Mouse (Mus musculus) forebrain, embryonic 16.5 days (tissue): ENCODE measurements around the gene Gtf3c5. TPM values are rescaled to one million over a fixed set of nuclear protein-coding genes. Genes with fewer than 3 reads are reported as not detected.

Source experiments
- ATAC-seq: fragments of 200-750 bp; cut with Nextera tagmentation; 2 replicates; pipeline ENCODE4 v1.8.0; 2017; ENCODE audit warnings: mild to moderate bottlenecking, moderate library complexity
- H3K27ac ChIP-seq: fragments of 300-500 bp; sonication (generic); 2 replicates; pipeline ENCODE4 v1.5.1; 2014; ENCODE audit warnings: low read length, control low read depth
- H3K27me3 ChIP-seq: fragments of 300-500 bp; sonication (generic); replicated peaks from 2 replicates; pipeline ENCODE4 v1.6.1; 2014; ENCODE audit warnings: low read length; ENCODE audit not compliant: control insufficient read depth, insufficient read depth
- H3K36me3 ChIP-seq: fragments of 300-500 bp; sonication (generic); 2 replicates; pipeline ENCODE4 v1.6.1; 2014; ENCODE audit not compliant: control insufficient read depth, insufficient read depth
- H3K4me1 ChIP-seq: fragments of 300-500 bp; sonication (generic); replicated peaks from 2 replicates; pipeline ENCODE4 v1.6.1; 2014; ENCODE audit warnings: low read length; ENCODE audit not compliant: control insufficient read depth, insufficient read depth
- H3K4me2 ChIP-seq: fragments of 300-500 bp; sonication (generic); 2 replicates; pipeline ENCODE4 v1.6.1; 2014; ENCODE audit warnings: mild to moderate bottlenecking, low read length, control low read depth
- H3K4me3 ChIP-seq: fragments of 300-500 bp; sonication (generic); replicated peaks from 2 replicates; pipeline ENCODE4 v1.5.1; 2014; ENCODE audit warnings: mild to moderate bottlenecking, low read length, control low read depth
- H3K9ac ChIP-seq: fragments of 300-500 bp; sonication (generic); replicated peaks from 2 replicates; pipeline ENCODE4 v1.6.1; 2014; ENCODE audit warnings: low read depth, low read length, control low read depth
- H3K9me3 ChIP-seq: fragments of 300-500 bp; sonication (generic); 2 replicates; pipeline ENCODE4 v1.6.1; 2016; ENCODE audit warnings: low read length; ENCODE audit not compliant: control insufficient read depth
- whole genome bisulfite sequencing: fragments of 180-500 bp; shearing (Covaris S2); extraction: QIAGEN DNeasy Blood & Tissue Kit; methylation state at CpG from one replicate; pipeline ENCODE4 v1.1.7; 2014; 5-methylcytosine and 5-hydroxymethylcytosine counted together
- polyA plus RNA-seq: library from polyadenylated mRNA; unstranded; fragments of >200 nt; fragmentation: Nextera tagmentation; extraction: Ambion mirVana; gene quantifications from 2 replicates; pipeline ENCODE4 v1.2.1, GENCODE M21; 2015

Gtf3c5 gene
- 40.5 and 43.3 TPM in 2 replicates for polyA plus RNA-seq

GRCm38 (mm10) chr2:28583651-28584050 is at the start of gene Gtf3c5:
TSS of gene Gtf3c5 (minus strand) at chr2:28583751.
- WGBS, result 79% methylated on average over 9 of the region's 9 CpGs
- Histone ChIP-seq H3K27me3 (0 out of 2 replicates have a peak, but pooled peaks cover 4% of the 10 kb centered on the region), H3K27ac (peak within 1 kb of the TSS; percentile 95), H3K36me3 (peaks cover 5% of the 10 kb centered on the region; the same call in 1 of the 2 replicates), H3K4me3 (peak within 1 kb of the TSS; percentile 76), H3K9me3 (no peaks in the 10 kb centered on the region), H3K9ac (peak within 1 kb of the TSS; percentile 71), H3K4me1 (peaks cover 21% of the 10 kb centered on the region), H3K4me2 (peak within 1 kb of the TSS; percentile 66)
- ATAC-seq, result no peak

- H3K9me3 ChIP-seq, result no peaks in the 10 kb centered on the region
- no peak overlapping the region for H3K9ac ChIP-seq
- H3K4me2 ChIP-seq, result no peak overlapping the region
- no peaks in the 10 kb centered on the region for H3K4me1 ChIP-seq
- no peak overlapping the region for H3K4me3 ChIP-seq
- H3K27me3 ChIP-seq, result no peaks in the 10 kb centered on the region
- no peaks in the 10 kb centered on the region for H3K36me3 ChIP-seq
- ATAC-seq, result no peak
- 54% methylated on average over 4 of the region's 4 CpGs for WGBS
- H3K27ac ChIP-seq, result no peak overlapping the region
These were observed 49.6 kb upstream of the Gtf3c5 start for GRCm38 (mm10) chr2:28633136-28633535.

- Histone ChIP-seq H3K36me3 (no peaks in the 10 kb centered on the region), H3K4me3 (no peak overlapping the region), H3K4me2 (no peak overlapping the region), H3K9me3 (no peaks in the 10 kb centered on the region), H3K27me3 (no peaks in the 10 kb centered on the region), H3K27ac (no peak overlapping the region), H3K9ac (no peak overlapping the region), H3K4me1 (no peaks in the 10 kb centered on the region)
- ATAC-seq, result no peak
- 55% methylated on average over 1 of the region's 1 CpGs for WGBS
These were observed 49.1 kb upstream of the Gtf3c5 start for GRCm38 (mm10) chr2:28632626-28633025.

DNA sequence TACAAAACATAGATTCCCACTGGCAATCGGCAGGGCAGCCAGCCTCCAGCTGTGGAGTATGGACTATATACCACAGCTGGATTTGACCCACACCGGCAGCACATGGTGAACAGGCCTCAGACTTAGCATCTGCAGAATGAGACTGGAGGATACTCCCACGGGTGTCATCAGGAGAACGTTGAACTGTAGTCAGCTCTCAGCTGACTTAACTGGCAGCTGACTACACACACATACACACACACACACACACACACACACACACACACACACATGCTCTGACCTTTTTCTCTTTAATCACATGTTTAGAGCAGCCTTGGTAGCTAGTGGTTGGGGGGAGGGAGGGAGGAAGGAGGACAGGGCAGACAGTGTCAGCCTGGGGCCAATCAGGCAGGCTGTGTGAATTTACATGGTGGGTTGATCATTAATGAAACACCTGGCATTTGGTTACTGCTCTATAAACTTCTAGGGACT is 46.4 kb upstream of the Gtf3c5 start:
- no peak overlapping the region for H3K27ac ChIP-seq
- no peak for ATAC-seq
- 73% methylated on average over 4 of the region's 4 CpGs for WGBS
- H3K36me3 ChIP-seq, result no peaks in the 10 kb centered on the region
- no peak overlapping the region for H3K4me2 ChIP-seq
- no peaks in the 10 kb centered on the region for H3K4me1 ChIP-seq
- no peaks in the 10 kb centered on the region for H3K9me3 ChIP-seq
- no peaks in the 10 kb centered on the region for H3K27me3 ChIP-seq
- no peak overlapping the region for H3K4me3 ChIP-seq
- H3K9ac ChIP-seq, result no peak overlapping the region

- Histone ChIP-seq H3K4me1 (no peaks in the 10 kb centered on the region), H3K9ac (no peak overlapping the region), H3K27me3 (0 out of 2 replicates have a peak, but pooled peaks cover 2% of the 10 kb centered on the region), H3K4me3 (no peak overlapping the region), H3K4me2 (no peak overlapping the region), H3K9me3 (no peaks in the 10 kb centered on the region), H3K27ac (no peak overlapping the region), H3K36me3 (no peaks in the 10 kb centered on the region)
- WGBS, result 58% methylated on average over 2 of the region's 2 CpGs
- ATAC-seq, result no peak
These were observed 44.5 kb upstream of the Gtf3c5 start for GRCm38 (mm10) chr2:28628053-28628452.

- Histone ChIP-seq H3K9ac (no peak overlapping the region), H3K4me1 (no peaks in the 10 kb centered on the region), H3K4me3 (no peak overlapping the region), H3K9me3 (no peaks in the 10 kb centered on the region), H3K4me2 (no peak overlapping the region), H3K36me3 (no peaks in the 10 kb centered on the region), H3K27me3 (peaks cover 12% of the 10 kb centered on the region), H3K27ac (no peak overlapping the region)
- no peak for ATAC-seq
- 78% methylated on average over 3 of the region's 3 CpGs for WGBS
These were observed 42.5 kb upstream of the Gtf3c5 start for GRCm38 (mm10) chr2:28626038-28626437.

DNA sequence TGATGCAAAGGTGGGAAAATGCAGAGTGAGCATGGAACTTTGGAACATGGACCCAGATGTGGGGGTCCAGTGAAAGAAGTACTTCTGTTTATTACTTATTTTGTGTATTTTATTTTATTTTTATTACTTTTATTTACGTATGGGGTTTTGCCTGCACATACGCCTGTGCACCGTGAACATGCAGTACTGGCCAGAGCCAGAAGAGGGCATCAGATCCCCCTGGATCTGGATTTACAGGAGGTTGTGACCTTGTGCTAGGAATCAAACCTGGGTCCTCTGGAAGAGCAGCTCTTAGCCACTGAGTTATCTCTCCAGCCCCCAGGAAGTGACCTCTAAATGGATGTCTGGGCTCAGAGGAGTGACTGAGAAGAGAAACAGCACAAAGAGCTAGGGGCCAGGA is 41.3 kb upstream of the Gtf3c5 start:
- WGBS, result 88% methylated on average over 3 of the region's 3 CpGs
- no peaks in the 10 kb centered on the region for H3K4me1 ChIP-seq
- H3K27me3 ChIP-seq, result peaks cover 16% of the 10 kb centered on the region
- H3K4me3 ChIP-seq, result no peak overlapping the region
- no peak for ATAC-seq
- no peak overlapping the region for H3K9ac ChIP-seq
- H3K4me2 ChIP-seq, result no peak overlapping the region
- no peak overlapping the region for H3K27ac ChIP-seq
- no peaks in the 10 kb centered on the region for H3K36me3 ChIP-seq
- no peaks in the 10 kb centered on the region for H3K9me3 ChIP-seq

GRCm38 (mm10) chr2:28622521-28623124 is 39.1 kb upstream of the Gtf3c5 start:
- Histone ChIP-seq H3K4me1 (no peaks in the 10 kb centered on the region), H3K9me3 (no peaks in the 10 kb centered on the region), H3K4me2 (no peak overlapping the region), H3K9ac (no peak overlapping the region), H3K27me3 (peaks cover 16% of the 10 kb centered on the region), H3K36me3 (no peaks in the 10 kb centered on the region), H3K27ac (no peak overlapping the region), H3K4me3 (no peak overlapping the region)
- whole genome bisulfite sequencing, result 24% methylated on average over 10 of the region's 10 CpGs
- no peak for ATAC-seq

GRCm38 (mm10) chr2:28621664-28622171 is 38.2 kb upstream of the Gtf3c5 start, which contains the start of gene Gfi1b:
TSS of gene Gfi1b (minus strand) at chr2:28621982.
- Histone ChIP-seq H3K27ac (no peak within 1 kb of the TSS), H3K4me3 (no peak within 1 kb of the TSS), H3K4me1 (no peaks in the 10 kb centered on the region), H3K27me3 (peaks cover 16% of the 10 kb centered on the region), H3K36me3 (no peaks in the 10 kb centered on the region), H3K9me3 (no peaks in the 10 kb centered on the region), H3K9ac (no peak within 1 kb of the TSS), H3K4me2 (no peak within 1 kb of the TSS)
- no peak for ATAC-seq
- 9% methylated on average over 16 of the region's 16 CpGs for WGBS
